Mouse (Mus musculus): ENCODE measurements around the gene Smyd1.
A peak's percentile ranks its signal among the peaks of the same experiment; 100 is the strongest.

Gene Smyd1

DNA sequence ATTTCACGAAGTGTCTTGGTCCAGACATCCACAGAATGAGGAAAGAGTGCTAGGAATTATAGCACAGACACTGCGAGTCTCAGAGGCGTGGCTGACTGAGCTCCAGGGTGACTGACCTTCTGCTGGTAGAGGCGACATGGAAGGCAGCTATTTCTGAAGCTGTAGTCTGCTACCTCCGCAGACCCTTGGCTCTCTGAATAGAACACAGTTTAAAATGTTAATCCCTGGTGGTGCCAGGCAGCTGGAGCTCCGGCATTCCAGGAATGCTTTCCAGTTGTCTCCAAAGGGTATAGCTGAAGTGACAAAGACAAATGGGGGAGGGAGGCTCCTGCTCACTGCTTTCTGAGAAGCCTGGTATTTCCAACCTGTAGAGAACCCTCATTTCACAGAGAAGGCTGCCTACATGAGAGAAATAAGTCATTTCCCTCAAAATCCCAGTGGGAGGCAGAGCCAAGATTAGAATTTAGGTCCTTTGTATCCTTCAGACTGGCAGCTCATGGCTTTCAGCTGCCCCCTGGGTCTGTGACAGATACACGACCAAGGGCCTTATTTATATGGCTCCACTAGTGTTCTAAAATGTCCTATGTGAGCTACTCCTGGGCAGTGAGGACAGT, 94.8 kb downstream of the Smyd1 start:
- no peak for DNase-seq (ENCODE audit: low read depth, low spot score)

DNA sequence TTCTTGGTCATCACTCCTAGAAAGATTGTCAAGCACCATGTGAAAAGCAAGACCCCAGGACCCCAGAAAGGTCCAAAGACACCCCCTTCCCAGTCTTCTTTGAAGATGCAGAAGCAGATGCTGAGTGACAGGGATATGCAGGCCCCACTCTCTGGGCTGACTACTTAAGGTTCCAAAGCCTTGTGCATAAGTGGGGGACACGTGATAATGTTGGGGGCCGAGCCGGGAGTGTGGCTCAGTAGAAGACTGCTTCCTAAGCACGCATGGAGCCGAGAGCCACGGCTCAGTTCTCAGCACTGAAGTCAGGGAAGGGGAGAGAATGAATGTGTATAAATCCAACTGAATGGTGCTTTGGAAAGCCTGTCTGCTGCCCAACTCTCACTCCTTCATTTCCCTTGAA, 95.5 kb downstream of the Smyd1 start:
- DNase-seq (ENCODE audit: low read depth, low spot score) = no peak
- H3K27me3 ChIP-seq (ENCODE audit: control insufficient read depth, insufficient read depth, low read length, poor library complexity, severe bottlenecking) = no peaks in the 10 kb centered on the region
- H3K36me3 ChIP-seq (ENCODE audit: control insufficient read depth, insufficient read depth, low read length, poor library complexity, severe bottlenecking) = no peaks in the 10 kb centered on the region

More for the DNA sequence above, 94.8 kb downstream of the Smyd1 start:
- H3K36me3 ChIP-seq (ENCODE audit: control insufficient read depth, insufficient read depth, low read length, poor library complexity, severe bottlenecking) = no peaks in the 10 kb centered on the region
- H3K27me3 ChIP-seq (ENCODE audit: control insufficient read depth, insufficient read depth, low read length, poor library complexity, severe bottlenecking) = no peaks in the 10 kb centered on the region

DNA sequence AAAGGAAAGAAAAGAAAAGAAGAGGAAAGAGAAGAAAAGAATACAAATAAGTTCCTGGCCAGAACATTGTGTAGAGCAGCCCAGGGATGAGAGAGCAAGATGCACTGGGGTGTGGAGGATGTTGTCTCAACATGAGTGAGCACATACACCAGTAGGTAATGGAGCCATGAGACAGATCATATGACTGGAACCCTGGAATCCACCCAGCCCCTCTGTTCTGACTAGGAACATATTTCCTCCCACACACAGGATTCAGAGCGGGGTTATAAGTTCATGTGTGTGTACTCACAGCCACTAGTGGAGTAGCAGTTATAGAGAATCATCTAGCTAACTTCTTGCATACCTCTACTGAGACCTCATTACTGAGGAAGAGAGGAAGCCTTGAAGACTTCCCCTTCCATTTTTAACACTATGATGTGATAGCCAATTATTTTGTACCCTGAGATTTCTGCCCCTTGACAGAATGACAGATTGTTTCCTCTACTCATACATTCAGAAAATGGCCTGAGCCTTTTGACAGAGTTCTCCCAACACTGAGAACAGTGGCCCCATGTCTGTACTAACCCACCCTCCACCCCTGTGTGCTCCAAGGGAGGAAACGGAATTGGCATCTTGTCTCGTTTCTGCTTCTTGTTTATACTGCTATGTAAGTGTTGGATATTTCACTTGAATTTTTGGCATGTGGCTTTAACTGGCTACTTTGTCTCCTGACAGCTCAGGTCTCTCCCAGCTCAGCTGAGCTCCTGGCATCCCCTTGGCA, 97.7 kb downstream of the Smyd1 start:
- no peaks in the 10 kb centered on the region for H3K27me3 ChIP-seq (ENCODE audit: control insufficient read depth, insufficient read depth, low read length, poor library complexity, severe bottlenecking)
- no peaks in the 10 kb centered on the region for H3K36me3 ChIP-seq (ENCODE audit: control insufficient read depth, insufficient read depth, low read length, poor library complexity, severe bottlenecking)
- DNase-seq (ENCODE audit: low read depth, low spot score) = peak; percentile 1

DNA sequence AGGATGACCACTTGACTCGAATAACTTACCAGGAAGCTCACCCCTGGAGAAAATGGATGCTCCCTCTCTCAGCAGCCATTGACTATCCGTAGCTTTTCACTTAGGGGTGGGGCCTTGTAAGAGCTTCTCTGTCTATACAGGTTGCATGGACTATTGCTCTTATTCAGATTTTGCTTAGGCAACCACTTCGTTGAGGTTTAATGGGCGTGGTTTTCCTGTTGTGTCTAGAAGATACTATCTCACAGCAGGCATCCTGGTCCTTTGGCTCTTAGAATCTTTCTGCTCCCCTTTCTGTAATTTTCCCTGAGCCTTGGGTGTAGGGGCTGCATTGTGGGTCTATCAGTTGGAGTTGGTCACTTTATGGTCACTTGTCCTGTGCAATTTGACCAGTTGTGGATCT, 100.5 kb downstream of the Smyd1 start:
- H3K27me3 ChIP-seq (ENCODE audit: control insufficient read depth, insufficient read depth, low read length, poor library complexity, severe bottlenecking) = no peaks in the 10 kb centered on the region
- no peaks in the 10 kb centered on the region for H3K36me3 ChIP-seq (ENCODE audit: control insufficient read depth, insufficient read depth, low read length, poor library complexity, severe bottlenecking)
- DNase-seq (ENCODE audit: low read depth, low spot score) = no peak

DNA sequence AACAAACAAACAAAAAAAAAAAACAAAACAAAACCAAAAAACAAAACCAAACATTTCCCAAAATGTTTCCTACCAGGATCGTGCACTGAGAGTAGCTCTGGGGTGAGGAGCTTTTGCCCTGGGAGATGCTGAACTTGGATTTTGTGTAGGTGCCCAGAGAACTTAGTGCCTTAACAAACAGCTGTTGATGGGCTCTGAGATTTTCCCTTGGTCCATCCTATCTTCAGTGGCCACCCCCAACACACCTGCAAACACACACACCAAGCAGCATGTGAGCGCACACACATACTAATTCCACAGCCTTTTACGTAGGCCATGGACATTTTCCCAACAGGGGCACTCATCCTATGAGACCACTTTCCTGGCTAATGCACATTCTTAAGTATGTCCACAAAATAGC, 109.6 kb downstream of the Smyd1 start:
- no peaks in the 10 kb centered on the region for H3K36me3 ChIP-seq (ENCODE audit: control insufficient read depth, insufficient read depth, low read length, poor library complexity, severe bottlenecking)
- DNase-seq (ENCODE audit: low read depth, low spot score) = no peak

DNA sequence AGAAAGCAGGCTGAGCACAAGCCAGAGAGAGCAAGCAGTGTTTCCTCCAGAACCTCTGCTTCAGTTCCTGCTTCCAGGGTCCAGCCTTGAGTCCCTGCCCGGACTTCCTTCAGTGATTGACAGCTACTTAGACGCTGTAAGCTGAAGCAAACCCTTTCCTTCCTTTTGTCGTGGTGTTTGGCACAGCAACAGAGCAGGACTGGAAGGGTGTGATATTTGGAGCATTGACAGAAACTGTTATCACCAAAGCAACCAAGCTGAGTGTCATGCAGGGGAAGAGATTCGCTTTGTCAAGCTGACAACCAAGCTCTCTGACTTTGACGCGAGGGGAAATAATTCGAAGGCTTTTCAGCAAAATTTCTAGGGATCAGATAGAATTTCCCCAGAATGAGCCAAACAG, 110.1 kb downstream of the Smyd1 start:
- Histone ChIP-seq H3K36me3 (ENCODE audit: control insufficient read depth, insufficient read depth, low read length, poor library complexity, severe bottlenecking) (no peaks in the 10 kb centered on the region), H3K27me3 (ENCODE audit: control insufficient read depth, insufficient read depth, low read length, poor library complexity, severe bottlenecking) (no peaks in the 10 kb centered on the region)
- no peak for DNase-seq (ENCODE audit: low read depth, low spot score)

More for the DNA sequence above, 109.6 kb downstream of the Smyd1 start:
- no peaks in the 10 kb centered on the region for H3K27me3 ChIP-seq (ENCODE audit: control insufficient read depth, insufficient read depth, low read length, poor library complexity, severe bottlenecking)

DNA sequence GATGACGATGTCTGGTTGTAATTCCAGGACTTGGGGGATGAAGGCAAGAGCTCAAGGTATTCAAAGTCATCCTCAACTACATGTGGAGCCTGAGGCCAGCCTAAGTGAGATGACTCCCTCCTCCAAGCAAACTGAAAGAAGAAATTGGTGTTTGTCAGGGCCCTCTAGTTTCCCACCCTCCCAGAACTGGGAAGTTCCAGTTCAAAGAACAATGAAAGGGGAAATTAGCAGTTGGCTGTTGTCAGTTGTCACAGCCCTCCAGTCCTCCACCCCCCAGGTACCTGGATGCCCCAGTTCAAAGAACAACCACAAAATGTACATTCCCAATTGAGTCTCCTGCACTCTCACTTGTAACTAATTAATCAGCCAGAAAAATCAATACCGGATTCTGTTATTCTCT, 113.3 kb downstream of the Smyd1 start:
- Histone ChIP-seq H3K27me3 (ENCODE audit: control insufficient read depth, insufficient read depth, low read length, poor library complexity, severe bottlenecking) (no peaks in the 10 kb centered on the region), H3K36me3 (ENCODE audit: control insufficient read depth, insufficient read depth, low read length, poor library complexity, severe bottlenecking) (no peaks in the 10 kb centered on the region)
- DNase-seq (ENCODE audit: low read depth, low spot score) = no peak

DNA sequence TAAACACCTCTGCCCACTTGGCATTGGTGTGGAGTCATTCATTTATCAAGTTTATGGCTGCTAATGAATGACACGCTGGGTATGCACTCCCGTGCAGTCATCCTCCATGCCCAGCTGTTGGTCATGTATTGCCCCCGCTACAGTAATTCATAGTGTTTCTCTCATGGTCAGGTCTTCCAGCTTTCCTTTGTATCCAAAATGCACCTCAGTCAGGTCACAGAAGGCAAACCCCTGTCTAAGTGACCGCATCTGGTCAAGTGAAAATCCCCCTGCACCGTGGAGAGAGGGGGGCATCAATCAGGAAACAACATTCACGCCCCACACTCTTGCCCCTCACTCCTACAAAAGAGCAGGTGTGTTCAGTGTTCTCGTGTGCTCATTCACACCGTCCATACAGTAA, 117.9 kb downstream of the Smyd1 start:
- H3K27me3 ChIP-seq (ENCODE audit: control insufficient read depth, insufficient read depth, low read length, poor library complexity, severe bottlenecking) = no peaks in the 10 kb centered on the region
- no peak for DNase-seq (ENCODE audit: low read depth, low spot score)
- H3K36me3 ChIP-seq (ENCODE audit: control insufficient read depth, insufficient read depth, low read length, poor library complexity, severe bottlenecking) = no peaks in the 10 kb centered on the region

DNA sequence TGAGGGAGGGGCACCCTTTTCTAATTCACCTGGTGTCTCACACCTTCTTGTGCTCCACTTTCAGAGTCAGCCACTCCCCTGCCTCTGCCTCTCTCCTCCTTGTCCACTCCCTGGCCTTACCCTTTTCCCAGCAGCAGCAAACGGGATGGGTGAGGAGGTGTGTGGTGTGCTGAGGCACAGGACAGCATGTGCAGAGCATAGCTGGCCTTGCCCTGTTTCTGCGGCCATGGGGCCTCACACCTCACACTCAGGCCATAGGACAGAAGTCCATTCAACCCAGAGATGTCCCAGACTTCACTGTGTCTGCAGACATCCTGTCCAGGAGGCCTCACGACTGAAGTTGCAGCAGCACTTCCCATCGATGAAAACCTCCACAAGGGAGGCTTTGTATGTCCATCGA, 118.4 kb downstream of the Smyd1 start:
- Histone ChIP-seq H3K36me3 (ENCODE audit: control insufficient read depth, insufficient read depth, low read length, poor library complexity, severe bottlenecking) (no peaks in the 10 kb centered on the region), H3K27me3 (ENCODE audit: control insufficient read depth, insufficient read depth, low read length, poor library complexity, severe bottlenecking) (no peaks in the 10 kb centered on the region)
- DNase-seq (ENCODE audit: low read depth, low spot score) = no peak

DNA sequence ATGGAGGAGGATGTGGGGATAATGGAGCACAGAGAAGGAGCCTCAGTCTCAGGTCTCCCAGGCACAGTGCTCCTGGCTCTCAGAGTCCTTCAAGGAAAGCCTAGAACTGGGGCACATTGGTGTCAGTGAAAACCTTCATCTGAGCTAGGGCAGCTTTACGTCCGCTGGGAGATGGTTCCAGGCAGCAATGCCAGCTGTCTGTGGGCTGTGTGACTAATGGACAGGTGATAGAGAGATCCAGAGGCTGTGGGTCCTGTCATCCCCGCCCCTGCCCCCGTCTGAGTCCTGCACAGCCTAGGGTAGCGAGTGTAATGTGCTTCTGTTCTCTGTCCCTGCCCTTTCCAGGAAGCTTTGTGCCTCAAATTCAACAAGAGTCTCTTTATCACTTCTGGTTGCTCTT, 120.1 kb downstream of the Smyd1 start:
- DNase-seq (ENCODE audit: low read depth, low spot score) = no peak
- H3K27me3 ChIP-seq (ENCODE audit: control insufficient read depth, insufficient read depth, low read length, poor library complexity, severe bottlenecking) = no peaks in the 10 kb centered on the region
- H3K36me3 ChIP-seq (ENCODE audit: control insufficient read depth, insufficient read depth, low read length, poor library complexity, severe bottlenecking) = no peaks in the 10 kb centered on the region

DNA sequence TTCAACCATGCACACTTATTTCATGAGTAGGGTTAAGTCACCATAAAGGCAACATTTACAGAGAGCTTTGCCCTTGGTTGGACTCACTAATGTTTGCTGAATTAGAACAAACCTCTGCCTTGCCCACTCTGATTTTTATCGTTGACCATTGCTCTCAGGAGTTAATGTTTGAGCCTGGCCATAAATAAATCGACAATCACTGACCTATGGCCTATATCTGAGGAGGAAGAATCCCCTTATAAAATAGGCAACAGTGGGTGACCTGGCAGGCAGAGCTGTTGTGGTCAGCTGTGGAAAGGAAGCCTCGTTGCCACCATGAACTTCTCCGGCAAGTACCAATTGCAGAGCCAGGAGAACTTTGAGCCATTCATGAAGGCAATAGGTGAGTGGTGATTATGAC, 122.4 kb downstream of the Smyd1 start, which contains the start of gene Fabp1:
TSS of gene Fabp1 (plus strand) at position 216 of the 400 bp plus-strand sequence.
- Histone ChIP-seq H3K36me3 (ENCODE audit: control insufficient read depth, insufficient read depth, low read length, poor library complexity, severe bottlenecking) (no peaks in the 10 kb centered on the region), H3K27me3 (ENCODE audit: control insufficient read depth, insufficient read depth, low read length, poor library complexity, severe bottlenecking) (no peaks in the 10 kb centered on the region)
- DNase-seq (ENCODE audit: low read depth, low spot score) = no peak

DNA sequence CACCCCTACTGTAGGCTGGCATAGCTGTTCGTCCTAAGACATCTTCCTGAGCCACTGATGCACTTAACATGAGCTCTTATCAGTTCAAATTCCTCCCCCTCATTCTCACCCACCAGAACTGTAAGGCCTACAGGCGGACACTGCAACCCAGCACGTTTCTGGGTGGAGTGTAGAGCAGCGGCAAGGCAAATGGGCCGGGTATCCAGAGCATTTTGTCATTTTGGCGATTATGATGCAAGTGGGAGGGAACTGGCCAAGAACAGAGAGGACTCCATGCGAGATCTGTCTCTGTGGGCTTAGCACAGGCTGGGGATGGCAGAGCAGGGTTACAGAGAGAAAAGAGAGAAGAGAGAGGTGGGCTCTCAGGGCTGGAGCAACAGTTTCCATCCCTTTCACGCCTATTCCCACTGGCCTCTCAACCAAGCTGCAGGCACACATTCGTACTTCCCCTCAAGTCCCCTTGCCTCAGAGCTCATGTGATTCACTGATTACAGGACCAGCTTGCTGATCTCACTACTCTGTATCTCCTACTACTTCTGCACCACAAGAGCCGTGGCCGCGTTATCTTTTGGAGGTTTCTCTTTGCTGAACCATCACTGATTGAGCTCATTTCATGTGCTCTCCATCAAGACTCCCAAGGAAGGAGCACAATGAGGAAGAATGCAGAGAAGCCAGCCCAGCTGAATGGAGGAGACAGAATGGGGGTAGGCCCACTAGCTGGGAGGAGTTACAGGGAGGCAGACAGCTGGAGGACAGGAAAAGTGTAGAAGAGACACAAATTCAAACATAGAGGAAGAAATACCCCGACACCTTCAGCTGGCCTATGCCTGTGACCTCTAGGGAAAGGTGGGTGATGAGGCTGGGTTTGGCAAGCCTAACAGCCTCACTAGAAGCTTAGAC, 124.1 kb downstream of the Smyd1 start:
- H3K27me3 ChIP-seq (ENCODE audit: control insufficient read depth, insufficient read depth, low read length, poor library complexity, severe bottlenecking) = no peaks in the 10 kb centered on the region
- DNase-seq (ENCODE audit: low read depth, low spot score) = no peak
- no peaks in the 10 kb centered on the region for H3K36me3 ChIP-seq (ENCODE audit: control insufficient read depth, insufficient read depth, low read length, poor library complexity, severe bottlenecking)

DNA sequence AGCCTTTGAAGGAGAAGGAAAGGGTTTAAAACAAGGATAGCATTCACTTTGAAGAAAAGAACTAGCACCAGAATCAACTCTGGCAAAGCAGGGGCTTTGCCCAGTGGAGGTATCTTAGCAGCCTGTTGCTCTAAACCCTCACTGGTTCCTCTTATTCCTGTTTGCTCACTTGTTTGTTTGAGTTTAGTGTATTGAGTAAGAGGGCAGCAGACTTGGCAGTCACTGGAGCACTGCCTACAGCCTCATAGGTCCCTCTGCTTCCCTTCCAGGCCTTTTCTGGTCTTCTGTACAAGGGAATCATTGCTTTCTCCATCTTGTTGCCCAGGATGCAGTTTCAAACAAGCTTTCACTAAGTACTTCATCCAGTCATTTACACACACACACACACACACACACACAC, 125.9 kb downstream of the Smyd1 start:
- Histone ChIP-seq H3K27me3 (ENCODE audit: control insufficient read depth, insufficient read depth, low read length, poor library complexity, severe bottlenecking) (no peaks in the 10 kb centered on the region), H3K36me3 (ENCODE audit: control insufficient read depth, insufficient read depth, low read length, poor library complexity, severe bottlenecking) (no peaks in the 10 kb centered on the region)
- DNase-seq (ENCODE audit: low read depth, low spot score) = no peak

DNA sequence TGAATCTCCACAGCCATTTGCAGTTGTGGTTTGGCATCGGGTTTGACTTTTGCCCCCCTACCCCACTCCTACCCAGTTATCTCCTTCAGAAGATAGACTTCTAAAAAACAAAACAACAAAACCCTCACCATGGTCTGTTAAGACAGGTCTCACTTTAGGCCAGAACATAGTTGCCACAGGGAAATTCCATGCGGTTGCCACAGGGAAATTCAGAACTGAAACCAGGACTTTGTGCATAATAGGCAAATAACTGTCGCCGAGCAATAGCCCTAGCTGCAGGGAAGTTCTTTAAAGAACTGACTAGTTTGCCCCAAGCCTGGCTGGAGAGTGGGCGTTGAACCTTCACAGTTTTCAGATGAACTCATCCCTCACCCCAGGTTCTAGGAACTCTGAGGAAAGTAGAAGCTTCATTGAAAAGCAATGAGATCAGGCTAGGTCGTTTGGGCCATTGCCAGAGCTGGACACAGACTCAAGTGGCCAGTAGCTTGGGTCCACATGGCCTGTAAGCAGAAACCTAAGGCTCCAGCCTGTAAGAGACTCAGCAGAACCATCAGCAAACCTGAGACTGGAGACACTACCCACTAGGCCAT, 128.8 kb downstream of the Smyd1 start:
- no peak for DNase-seq (ENCODE audit: low read depth, low spot score)
- Histone ChIP-seq H3K36me3 (ENCODE audit: control insufficient read depth, insufficient read depth, low read length, poor library complexity, severe bottlenecking) (no peaks in the 10 kb centered on the region), H3K27me3 (ENCODE audit: control insufficient read depth, insufficient read depth, low read length, poor library complexity, severe bottlenecking) (no peaks in the 10 kb centered on the region)

DNA sequence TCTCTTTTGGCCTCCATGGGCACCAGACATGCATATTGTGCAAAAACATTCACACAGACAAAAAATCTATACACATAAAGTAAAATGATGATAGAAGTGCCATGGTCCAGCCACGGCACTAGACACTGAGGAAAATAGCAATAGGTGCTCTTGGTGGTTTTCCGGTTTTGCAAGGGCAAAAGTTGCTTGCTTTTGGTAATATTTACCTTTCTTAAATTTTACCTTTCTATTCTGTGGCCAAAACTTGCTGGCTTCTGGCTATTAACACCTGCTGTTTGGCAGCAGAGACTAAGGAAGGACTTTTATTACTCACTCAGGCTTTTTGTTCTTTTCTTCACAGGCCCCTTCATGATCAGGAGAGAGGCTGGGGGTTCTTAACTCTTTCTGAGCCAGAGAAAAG, 131.5 kb downstream of the Smyd1 start:
- Histone ChIP-seq H3K27me3 (ENCODE audit: control insufficient read depth, insufficient read depth, low read length, poor library complexity, severe bottlenecking) (no peaks in the 10 kb centered on the region), H3K36me3 (ENCODE audit: control insufficient read depth, insufficient read depth, low read length, poor library complexity, severe bottlenecking) (no peaks in the 10 kb centered on the region)
- no peak for DNase-seq (ENCODE audit: low read depth, low spot score)
